Mouse (Mus musculus) liver, embryonic 14.5 days (tissue): ENCODE results near the gene Bend3. TPM values are rescaled to one million over a fixed set of nuclear protein-coding genes. Genes with fewer than 3 reads are reported as not detected.

Source experiments
- ATAC-seq: fragments of 200-750 bp; cut with Nextera tagmentation; 2 replicates; pipeline ENCODE4 v1.8.0; 2017; ENCODE audit warnings: moderate number of reproducible peaks, mild to moderate bottlenecking, moderate library complexity; ENCODE audit not compliant: insufficient read depth
- DNase-seq, 3 experiments: peaks; one replicate each; pipeline ENCODE4 v3.0.0-alpha.2; 2012 to 2013; ENCODE audit warnings: low read depth in 3 of 3, low spot score in 3 of 3
- H3K27ac ChIP-seq: fragments of 300-500 bp; sonication (generic); 2 replicates; pipeline ENCODE4 v1.5.1; 2014; ENCODE audit warnings: moderate library complexity, mild to moderate bottlenecking, control low read depth, inconsistent platforms
- H3K27me3 ChIP-seq: fragments of 300-500 bp; sonication (generic); 2 replicates; pipeline ENCODE4 v1.6.1; 2014; ENCODE audit warnings: mild to moderate bottlenecking, low read length, moderate library complexity; ENCODE audit not compliant: control insufficient read depth, insufficient read depth
- H3K36me3 ChIP-seq: fragments of 300-500 bp; sonication (generic); replicated peaks from 2 replicates; pipeline ENCODE4 v1.6.1; 2014; ENCODE audit warnings: low read depth; ENCODE audit not compliant: control insufficient read depth, insufficient read depth
- H3K4me1 ChIP-seq, 2 experiments: fragments of 200-500 bp in 1 of 2; fragments of 300-500 bp in 1 of 2; sonication (generic) in 1 of 2; replicated peaks; 2 replicates each; pipeline ENCODE4 v1.6.1; 2012 to 2014; ENCODE audit warnings: antibody characterized with exemption in 1 of 2, inconsistent platforms in 1 of 2, low read length in 1 of 2; ENCODE audit not compliant: control insufficient read depth in 2 of 2, insufficient read depth in 2 of 2
- H3K4me2 ChIP-seq: fragments of 300-500 bp; sonication (generic); 2 replicates; pipeline ENCODE4 v1.6.1; 2014; ENCODE audit warnings: low read depth, mild to moderate bottlenecking, control low read depth, moderate library complexity
- H3K4me3 ChIP-seq, 2 experiments: fragments of 200-500 bp in 1 of 2; fragments of 300-500 bp in 1 of 2; sonication (generic) in 1 of 2; 2 replicates each; pipeline ENCODE4 v1.5.1; 2012 to 2014; ENCODE audit warnings: low read depth in 2 of 2, low read length in 2 of 2, mild to moderate bottlenecking in 2 of 2, control low read depth in 1 of 2, inconsistent platforms in 1 of 2, moderate library complexity in 1 of 2; ENCODE audit not compliant: insufficient read depth in 1 of 2
- H3K9ac ChIP-seq: fragments of 300-500 bp; sonication (generic); replicated peaks from 2 replicates; pipeline ENCODE4 v1.6.1; 2014; ENCODE audit warnings: mild to moderate bottlenecking, control low read depth, moderate library complexity
- H3K9me3 ChIP-seq: fragments of 300-500 bp; sonication (generic); 2 replicates; pipeline ENCODE4 v1.6.1; 2016; ENCODE audit warnings: low read length, mixed read lengths; ENCODE audit not compliant: control insufficient read depth
- CTCF ChIP-seq: IDR thresholded peaks from 2 replicates; pipeline ENCODE4 v1.5.1; 2016; ENCODE audit warnings: antibody characterized with exemption, low read depth, control low read depth
- EP300 ChIP-seq: IDR thresholded peaks from 2 replicates; pipeline ENCODE4 v1.6.1; 2016; ENCODE audit warnings: antibody characterized with exemption, low read depth
- WGBS: fragments of 180-500 bp; shearing (Covaris S2); extraction: QIAGEN DNeasy Blood & Tissue Kit; methylation state at CpG from one replicate; pipeline ENCODE4 v1.1.7; 2014; ENCODE audit not compliant: insufficient replicate concordance; 5-methylcytosine and 5-hydroxymethylcytosine counted together
- polyA plus RNA-seq, 2 experiments: library from polyadenylated mRNA; depleted of rRNA in 1 of 2; stranded (reverse) in 1 of 2; unstranded in 1 of 2; fragments of >200 nt; fragmentation: Nextera tagmentation in 1 of 2; extraction: Ambion mirVana in 1 of 2; gene quantifications; 2 replicates each; pipeline versions ENCODE4 v1.2.1 to v1.2.3; 2012 to 2014

The Bend3 gene
- polyA plus RNA-seq, 2 experiments = 1.2 to 2.1 TPM

GRCm38 (mm10) chr10:43550923-43551322 lies 72.3 kb downstream of the Bend3 start:
- H3K4me3 ChIP-seq = no peak overlapping the region
- no peak overlapping the region for H3K9ac ChIP-seq
- H3K36me3 ChIP-seq = no peaks in the 10 kb centered on the region
- H3K27me3 ChIP-seq = no peaks in the 10 kb centered on the region
- no peak overlapping the region for H3K4me2 ChIP-seq
- H3K27ac ChIP-seq = no peak overlapping the region
- WGBS = 24% methylated on average over 3 of the region's 3 CpGs
- no peak for TF ChIP-seq CTCF
- no peak for TF ChIP-seq EP300
- ATAC-seq (no peak), DNase-seq (no peak)
- 0 out of 4 replicates have a peak, but pooled peaks cover 0 to 2% of the 10 kb centered on the region in 2 experiments for H3K4me1 ChIP-seq
- no peaks in the 10 kb centered on the region for H3K9me3 ChIP-seq

DNA sequence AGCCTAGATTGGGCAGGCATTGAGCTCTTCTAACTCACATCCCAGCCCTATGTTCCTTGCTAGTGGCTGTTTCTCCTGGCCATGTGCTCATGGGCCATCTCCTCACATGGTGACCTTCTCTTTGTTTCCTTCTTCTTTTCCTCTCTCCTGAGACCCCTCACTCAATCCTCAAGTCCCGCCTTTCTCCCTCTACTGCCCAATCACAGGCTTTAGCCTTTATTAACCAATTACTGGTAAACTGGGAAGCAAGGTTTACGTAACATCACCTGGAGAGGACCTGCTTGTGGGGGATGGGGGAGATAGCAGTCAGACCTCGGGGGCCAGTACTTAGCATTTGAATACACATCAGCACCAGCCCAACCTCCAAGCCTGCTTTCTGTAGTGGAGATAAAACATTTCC lies 72.8 kb downstream of the Bend3 start:
- H3K4me3 ChIP-seq = no peak overlapping the region
- no peaks in the 10 kb centered on the region for H3K36me3 ChIP-seq
- WGBS = 36% methylated on average over 3 of the region's 3 CpGs

DNA sequence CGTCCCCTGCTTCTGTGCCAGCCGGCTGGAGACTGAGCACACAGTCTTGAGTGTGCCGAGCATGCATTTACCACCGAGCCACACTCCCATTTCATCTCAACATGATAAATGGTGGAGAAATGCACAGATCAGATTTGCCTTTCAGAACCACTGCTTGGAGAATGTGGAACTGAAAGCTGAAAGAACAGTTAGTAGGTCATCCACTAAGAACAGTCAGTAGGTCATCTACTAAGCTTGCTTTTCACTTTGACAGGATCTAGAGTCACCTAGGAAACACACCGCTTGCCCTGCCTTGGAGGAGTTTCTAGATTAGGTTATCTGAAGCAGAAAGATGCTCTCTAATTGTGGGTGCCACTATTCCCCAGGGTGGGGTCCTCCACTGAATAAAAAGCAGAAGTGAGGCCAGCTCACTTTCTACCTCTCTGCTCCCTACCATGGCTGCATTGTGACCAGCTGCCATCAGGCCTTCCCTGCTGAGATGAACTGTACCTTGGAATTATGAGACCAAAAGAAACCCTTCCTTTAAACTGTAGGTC lies 79.1 kb downstream of the Bend3 start:
- TF ChIP-seq EP300 (no peak), CTCF (no peak)
- DNase-seq (no peak), ATAC-seq (no peak)
- Histone ChIP-seq H3K27me3 (no peaks in the 10 kb centered on the region; the same call in 1 of the 2 replicates), H3K27ac (no peak overlapping the region), H3K4me1 (no peaks in the 10 kb centered on the region), H3K9me3 (no peaks in the 10 kb centered on the region), H3K36me3 (no peaks in the 10 kb centered on the region), H3K4me2 (no peak overlapping the region), H3K4me3 (no peak overlapping the region), H3K9ac (no peak overlapping the region)
- 62% methylated on average over 5 of the region's 5 CpGs for WGBS

More for the DNA sequence above, 72.8 kb downstream of the Bend3 start:
- no peak overlapping the region for H3K27ac ChIP-seq
- no peak overlapping the region for H3K4me2 ChIP-seq
- no peak overlapping the region for H3K9ac ChIP-seq
- ATAC-seq (no peak), DNase-seq (no peak)
- H3K9me3 ChIP-seq = no peaks in the 10 kb centered on the region
- no peaks in the 10 kb centered on the region for H3K27me3 ChIP-seq
- no peak for TF ChIP-seq EP300
- no peak for TF ChIP-seq CTCF
- H3K4me1 ChIP-seq = 0 out of 4 replicates have a peak, but pooled peaks cover 0 to 2% of the 10 kb centered on the region in 2 experiments

- Histone ChIP-seq H3K4me2 (no peak overlapping the region), H3K4me3 (no peak overlapping the region), H3K4me1 (no peaks in the 10 kb centered on the region), H3K9ac (no peak overlapping the region), H3K36me3 (no peaks in the 10 kb centered on the region), H3K9me3 (no peaks in the 10 kb centered on the region), H3K27ac (no peak overlapping the region), H3K27me3 (no peaks in the 10 kb centered on the region; the same call in 1 of the 2 replicates)
- DNase-seq (no peak), ATAC-seq (no peak)
- 61% methylated on average over 11 of the region's 11 CpGs for whole genome bisulfite sequencing
- TF ChIP-seq EP300 (no peak), CTCF (no peak)
These were observed 80.7 kb downstream of the Bend3 start for GRCm38 (mm10) chr10:43559313-43559712.

DNA sequence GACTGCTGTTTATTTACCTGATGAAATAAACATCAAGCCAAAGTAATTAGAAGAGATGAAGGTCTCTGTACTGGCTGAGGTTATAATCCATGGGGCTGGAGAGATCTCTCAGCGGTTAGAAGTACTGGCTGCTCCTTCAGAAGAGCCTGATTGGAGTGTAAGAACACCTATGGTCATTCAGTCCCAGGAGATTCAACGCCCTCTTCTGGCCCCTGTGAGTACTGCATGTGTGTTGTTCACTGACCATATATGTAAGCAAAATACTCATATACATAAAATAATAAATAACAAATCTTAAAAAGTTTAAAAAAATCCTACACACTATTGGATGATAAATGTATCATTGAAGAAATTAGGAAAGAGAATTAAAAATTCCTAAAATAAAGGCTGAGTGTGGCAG lies 82.1 kb downstream of the Bend3 start:
- no peak overlapping the region for H3K4me3 ChIP-seq
- H3K4me2 ChIP-seq = no peak overlapping the region
- DNase-seq = no peak
- WGBS = 31% methylated on average over 2 of the region's 2 CpGs
- ATAC-seq = no peak
- H3K27me3 ChIP-seq = no peaks in the 10 kb centered on the region; the same call in 1 of the 2 replicates
- TF ChIP-seq EP300 (no peak), CTCF (peak; percentile 59)
- no peaks in the 10 kb centered on the region for H3K9me3 ChIP-seq
- H3K4me1 ChIP-seq = no peaks in the 10 kb centered on the region
- no peak overlapping the region for H3K9ac ChIP-seq
- no peak overlapping the region for H3K27ac ChIP-seq
- H3K36me3 ChIP-seq = no peaks in the 10 kb centered on the region
